Mouse (Mus musculus): ENCODE measurements around the gene Cers6. TPM values are rescaled to one million over a fixed set of nuclear protein-coding genes. Genes with fewer than 3 reads are reported as not detected.

Cers6 gene
- polyA plus RNA-seq, 2 experiments: 2.0 to 6.7 TPM

DNA sequence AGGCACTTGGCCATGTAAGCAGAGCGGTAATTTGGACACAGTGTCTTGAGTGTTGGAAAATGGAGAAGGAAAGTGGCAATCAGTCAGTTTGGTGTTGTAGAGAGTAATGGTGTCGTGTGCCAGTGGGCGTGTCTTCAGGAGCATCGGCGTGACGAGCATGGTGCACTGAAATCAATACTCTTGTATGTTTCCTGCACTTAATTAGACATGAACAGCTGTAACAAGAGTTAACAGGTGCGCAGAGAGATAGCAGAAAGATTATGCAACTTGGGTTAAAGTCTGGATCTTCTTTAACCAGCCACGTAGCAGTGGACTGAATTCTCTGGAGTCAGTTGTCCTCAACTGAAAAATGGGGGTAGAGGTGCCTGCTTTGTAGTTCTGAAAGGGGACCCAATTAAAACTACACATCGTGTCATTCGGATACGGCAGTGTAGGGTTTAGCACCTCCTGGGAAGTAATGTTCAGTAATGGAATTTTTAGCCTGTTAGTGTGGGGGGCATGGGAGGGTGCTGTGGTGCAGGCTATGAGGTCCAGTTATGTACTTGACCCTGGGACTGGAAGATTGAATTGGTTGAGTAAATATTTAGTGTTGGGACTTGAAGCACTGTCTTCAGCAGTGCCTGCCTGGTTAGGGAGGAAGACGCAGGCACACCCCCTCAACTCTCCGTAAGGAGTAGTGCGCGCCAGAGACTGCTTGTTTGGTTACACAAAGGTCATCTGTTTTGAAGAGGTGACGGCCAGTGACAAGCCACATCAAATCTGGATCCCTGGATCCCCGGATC is 9.9 kb downstream of the Cers6 start:
- H3K4me3 ChIP-seq (ENCODE audit: insufficient read depth in 1 of 2, low read depth in 2 of 2, low read length in 2 of 2): no peak overlapping the region
- H3K9me3 ChIP-seq (ENCODE audit: control insufficient read depth, low read length): no peaks in the 10 kb centered on the region
- H3K27me3 ChIP-seq (ENCODE audit: control insufficient read depth, insufficient read depth, low read length): no peaks in the 10 kb centered on the region
- no peak overlapping the region for H3K27ac ChIP-seq
- WGBS (ENCODE audit: insufficient replicate concordance): 55% methylated on average over 17 of the region's 17 CpGs
- no peak overlapping the region for H3K9ac ChIP-seq (replicated peaks)
- no peak overlapping the region for H3K4me2 ChIP-seq (ENCODE audit: low read depth)
- ATAC-seq (ENCODE audit: insufficient read depth): no peak
- H3K36me3 ChIP-seq (replicated peaks; ENCODE audit: control insufficient read depth, insufficient read depth, low read depth): no peaks in the 10 kb centered on the region
- peaks cover 6 to 28% of the 10 kb centered on the region in 2 experiments for H3K4me1 ChIP-seq (replicated peaks; ENCODE audit: control insufficient read depth in 2 of 2, insufficient read depth in 2 of 2, low read length in 1 of 2)
- TF ChIP-seq EP300 (IDR thresholded peaks at IDR 0.05; ENCODE audit: low read depth): no peak
- no peak for TF ChIP-seq CTCF (IDR thresholded peaks at IDR 0.05; ENCODE audit: low read depth)
- no peak for DNase-seq (ENCODE audit: low read depth in 3 of 3, low spot score in 3 of 3)

DNA sequence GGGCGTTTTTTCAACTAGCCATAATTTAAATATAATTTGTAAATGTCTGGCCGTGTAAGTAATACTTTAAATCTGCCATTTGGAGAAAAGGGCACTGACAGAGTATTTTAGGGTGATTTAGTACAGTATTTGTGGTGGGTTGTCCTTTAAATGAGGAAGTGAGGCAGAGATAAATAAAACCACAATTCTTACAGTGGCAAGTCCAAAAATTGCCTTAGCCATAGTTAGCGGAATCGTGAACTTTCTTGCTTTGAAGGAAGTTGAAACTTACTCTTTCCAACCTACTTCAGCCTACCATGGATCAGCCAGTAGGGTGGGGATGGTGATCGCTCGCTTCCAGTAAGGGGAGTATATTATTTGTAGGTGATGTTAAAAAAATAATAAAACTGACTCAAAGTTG is 11.8 kb downstream of the Cers6 start:
- TF ChIP-seq EP300 (IDR thresholded peaks at IDR 0.05; ENCODE audit: low read depth): no peak
- Histone ChIP-seq H3K4me1 (replicated peaks; ENCODE audit: control insufficient read depth in 2 of 2, insufficient read depth in 2 of 2, low read length in 1 of 2) (peaks cover 6 to 28% of the 10 kb centered on the region in 2 experiments), H3K9me3 (ENCODE audit: control insufficient read depth, low read length) (no peaks in the 10 kb centered on the region), H3K4me3 (ENCODE audit: insufficient read depth in 1 of 2, low read depth in 2 of 2, low read length in 2 of 2) (no peak overlapping the region), H3K36me3 (replicated peaks; ENCODE audit: control insufficient read depth, insufficient read depth, low read depth) (no peaks in the 10 kb centered on the region), H3K9ac (replicated peaks) (no peak overlapping the region), H3K27ac (no peak overlapping the region), H3K4me2 (ENCODE audit: low read depth) (no peak overlapping the region), H3K27me3 (ENCODE audit: control insufficient read depth, insufficient read depth, low read length) (no peaks in the 10 kb centered on the region)
- DNase-seq (ENCODE audit: low read depth in 3 of 3, low spot score in 3 of 3) (no peak), ATAC-seq (ENCODE audit: insufficient read depth) (no peak)
- 24% methylated on average over 6 of the region's 6 CpGs for WGBS (ENCODE audit: insufficient replicate concordance)

DNA sequence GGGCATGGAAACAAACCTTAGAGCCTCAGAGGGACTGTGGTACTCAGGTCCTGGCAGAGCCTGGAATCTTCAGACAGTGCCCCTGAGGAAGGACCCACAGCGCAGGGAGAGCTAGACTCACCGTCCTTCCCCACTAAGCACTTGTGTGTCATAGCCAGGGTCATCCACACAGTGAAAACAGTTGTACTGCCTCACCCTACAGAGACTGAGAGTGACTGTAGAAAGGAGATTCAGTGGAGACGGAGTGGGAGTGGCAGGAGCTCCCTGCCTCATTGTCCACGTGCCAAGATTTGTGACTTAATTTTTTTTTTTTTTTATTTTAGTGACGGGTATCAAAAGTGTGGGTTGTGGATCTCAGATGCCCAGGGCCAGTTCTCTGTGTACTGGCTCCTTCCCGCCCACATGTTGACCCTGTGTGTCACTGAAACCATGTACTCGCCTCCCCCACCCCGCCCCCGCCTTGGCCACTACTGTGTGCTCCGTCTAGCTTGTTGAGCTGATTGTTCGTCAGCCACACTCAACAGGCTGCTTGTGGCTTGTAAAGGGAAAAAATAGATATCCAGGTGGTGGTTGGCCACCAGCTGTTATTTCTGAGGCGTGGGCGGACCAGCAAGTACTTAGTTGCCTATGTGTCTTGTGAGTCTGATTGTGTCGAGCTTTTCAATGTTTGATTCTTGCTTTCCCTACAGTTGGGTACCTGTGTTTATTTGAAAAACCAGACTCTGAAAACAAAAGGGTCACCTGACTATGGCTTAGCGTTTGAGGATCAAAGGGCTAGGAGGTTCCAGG is 12.6 kb downstream of the Cers6 start:
- H3K9me3 ChIP-seq (ENCODE audit: control insufficient read depth, low read length): no peaks in the 10 kb centered on the region
- no peak overlapping the region for H3K4me3 ChIP-seq (ENCODE audit: insufficient read depth in 1 of 2, low read depth in 2 of 2, low read length in 2 of 2)
- TF ChIP-seq CTCF (IDR thresholded peaks at IDR 0.05; ENCODE audit: low read depth) (no peak), EP300 (IDR thresholded peaks at IDR 0.05; ENCODE audit: low read depth) (no peak)
- no peak overlapping the region for H3K4me2 ChIP-seq (ENCODE audit: low read depth)
- no peak overlapping the region for H3K9ac ChIP-seq (replicated peaks)
- H3K27ac ChIP-seq: no peak overlapping the region
- WGBS (ENCODE audit: insufficient replicate concordance): 39% methylated on average over 15 of the region's 15 CpGs
- ATAC-seq (ENCODE audit: insufficient read depth): no peak
- no peaks in the 10 kb centered on the region for H3K27me3 ChIP-seq (ENCODE audit: control insufficient read depth, insufficient read depth, low read length)
- H3K4me1 ChIP-seq (replicated peaks; ENCODE audit: control insufficient read depth in 2 of 2, insufficient read depth in 2 of 2, low read length in 1 of 2): peaks cover 6 to 28% of the 10 kb centered on the region in 2 experiments
- no peak for DNase-seq (ENCODE audit: low read depth in 3 of 3, low spot score in 3 of 3)
- no peaks in the 10 kb centered on the region for H3K36me3 ChIP-seq (replicated peaks; ENCODE audit: control insufficient read depth, insufficient read depth, low read depth)

DNA sequence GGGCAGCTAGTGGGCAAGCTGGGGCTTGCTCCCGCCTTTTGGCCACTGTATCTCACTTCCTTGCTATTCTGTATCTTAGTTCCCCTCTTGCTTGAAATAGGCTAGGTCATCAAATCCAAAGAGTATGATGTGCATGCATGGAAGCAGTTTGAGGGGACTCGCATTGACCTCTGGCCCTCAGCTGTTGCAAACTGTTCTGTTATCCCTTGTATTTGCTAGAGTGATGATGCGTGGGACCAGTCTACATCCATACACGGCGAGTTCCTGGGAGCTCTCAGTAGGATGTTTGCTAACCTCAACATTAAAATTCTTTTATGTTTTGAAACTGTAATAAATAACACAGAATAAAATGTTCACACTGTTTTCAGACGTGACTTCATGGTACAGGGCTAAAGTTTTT is 13.3 kb downstream of the Cers6 start:
- TF ChIP-seq CTCF (IDR thresholded peaks at IDR 0.05; ENCODE audit: low read depth) (no peak), EP300 (IDR thresholded peaks at IDR 0.05; ENCODE audit: low read depth) (no peak)
- Histone ChIP-seq H3K9ac (replicated peaks) (no peak overlapping the region), H3K4me1 (replicated peaks; ENCODE audit: control insufficient read depth in 2 of 2, insufficient read depth in 2 of 2, low read length in 1 of 2) (peaks cover 6 to 28% of the 10 kb centered on the region in 2 experiments), H3K4me3 (ENCODE audit: insufficient read depth in 1 of 2, low read depth in 2 of 2, low read length in 2 of 2) (no peak overlapping the region), H3K4me2 (ENCODE audit: low read depth) (no peak overlapping the region), H3K27me3 (ENCODE audit: control insufficient read depth, insufficient read depth, low read length) (no peaks in the 10 kb centered on the region), H3K9me3 (ENCODE audit: control insufficient read depth, low read length) (no peaks in the 10 kb centered on the region), H3K36me3 (replicated peaks; ENCODE audit: control insufficient read depth, insufficient read depth, low read depth) (no peaks in the 10 kb centered on the region), H3K27ac (no peak overlapping the region)
- DNase-seq (ENCODE audit: low read depth in 3 of 3, low spot score in 3 of 3) (no peak), ATAC-seq (ENCODE audit: insufficient read depth) (no peak)
- 62% methylated on average over 6 of the region's 6 CpGs for WGBS (ENCODE audit: insufficient replicate concordance)

DNA sequence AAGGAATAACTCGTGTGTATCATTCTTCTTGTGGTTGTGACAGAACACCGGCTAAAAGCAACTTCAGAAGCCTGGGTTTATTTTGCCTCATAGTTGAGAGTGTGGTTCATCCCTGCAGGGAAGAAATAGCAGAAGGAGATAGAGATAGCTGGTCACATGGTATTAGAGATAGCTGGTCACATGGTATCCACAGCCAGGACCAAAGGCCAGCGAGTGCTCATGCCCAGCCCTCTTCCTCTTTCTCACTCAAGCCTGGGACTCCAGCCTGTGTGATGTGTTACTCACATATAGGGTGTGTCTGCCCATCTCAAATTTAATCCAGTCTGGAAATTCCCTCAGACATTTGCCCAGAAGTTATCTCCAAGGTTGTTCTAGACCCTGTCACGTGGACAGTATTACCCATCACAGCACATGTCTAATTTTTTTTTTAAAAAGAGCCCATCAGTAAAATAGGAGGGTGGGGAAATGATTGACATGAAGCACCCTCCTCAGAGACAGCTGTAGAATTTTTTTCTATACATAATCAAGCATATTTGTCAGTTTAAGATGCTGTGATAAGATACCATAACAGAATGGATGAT is 17.9 kb downstream of the Cers6 start:
- TF ChIP-seq EP300 (IDR thresholded peaks at IDR 0.05; ENCODE audit: low read depth): no peak
- TF ChIP-seq CTCF (IDR thresholded peaks at IDR 0.05; ENCODE audit: low read depth): no peak
- Histone ChIP-seq H3K9me3 (ENCODE audit: control insufficient read depth, low read length) (no peaks in the 10 kb centered on the region), H3K4me2 (ENCODE audit: low read depth) (no peak overlapping the region), H3K4me3 (ENCODE audit: insufficient read depth in 1 of 2, low read depth in 2 of 2, low read length in 2 of 2) (no peak overlapping the region), H3K4me1 (replicated peaks; ENCODE audit: control insufficient read depth in 2 of 2, insufficient read depth in 2 of 2, low read length in 1 of 2) (peaks cover 2 to 7% of the 10 kb centered on the region in 2 experiments; a peak in 3 of 4 replicates), H3K36me3 (replicated peaks; ENCODE audit: control insufficient read depth, insufficient read depth, low read depth) (no peaks in the 10 kb centered on the region), H3K9ac (replicated peaks) (no peak overlapping the region), H3K27me3 (ENCODE audit: control insufficient read depth, insufficient read depth, low read length) (no peaks in the 10 kb centered on the region), H3K27ac (no peak overlapping the region)
- no peak for ATAC-seq (ENCODE audit: insufficient read depth)
- DNase-seq (ENCODE audit: low read depth in 3 of 3, low spot score in 3 of 3): no peak
- WGBS (ENCODE audit: insufficient replicate concordance): 29% methylated on average over 4 of the region's 4 CpGs

Measured in liver, embryonic 14.5 days (tissue).